Mouse (Mus musculus) G1E-ER4 (cell line): ENCODE results near the gene Slit2. TPM values are rescaled to one million over a fixed set of nuclear protein-coding genes. Genes with fewer than 3 reads are reported as not detected.

ENCODE experiments used
- GATA1 ChIP-seq: IDR thresholded peaks from one replicate; pipeline ENCODE4 v1.8.0; 2012; ENCODE audit warnings: low read length, inconsistent platforms
- polyA plus RNA-seq: library from polyadenylated mRNA; stranded (reverse); fragments of >175 nt; gene quantifications from 2 replicates; pipeline ENCODE4 v1.2.3, GENCODE M21; 2012

Slit2 gene
- polyA plus RNA-seq, 1 experiment = not detected

DNA sequence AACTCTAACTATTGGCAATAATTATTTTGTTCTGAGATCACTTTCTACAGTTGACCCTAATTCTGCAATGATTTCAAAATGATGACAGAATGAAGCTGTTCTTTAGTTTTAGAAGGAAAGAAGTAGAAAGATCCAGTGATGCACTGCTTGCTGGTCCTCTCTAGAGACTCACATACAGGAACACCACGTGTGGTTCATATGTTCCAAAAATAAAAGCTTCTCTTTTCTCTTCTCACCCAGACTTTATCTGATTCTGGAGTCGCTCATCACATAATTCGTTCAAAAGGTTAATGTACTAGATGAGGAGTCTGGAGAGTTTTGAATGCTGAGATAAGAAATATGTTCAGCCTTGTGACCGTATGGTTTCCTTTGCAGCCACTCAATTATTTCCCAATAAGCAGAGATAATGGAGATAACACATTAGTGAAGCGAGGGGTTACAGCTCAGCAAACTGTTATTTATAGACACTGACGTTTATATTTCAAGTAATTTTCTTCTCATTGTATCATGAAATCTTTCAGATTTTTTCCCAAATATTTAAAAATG is 332.2 kb downstream of the Slit2 start:
- no peak for TF ChIP-seq GATA1

DNA sequence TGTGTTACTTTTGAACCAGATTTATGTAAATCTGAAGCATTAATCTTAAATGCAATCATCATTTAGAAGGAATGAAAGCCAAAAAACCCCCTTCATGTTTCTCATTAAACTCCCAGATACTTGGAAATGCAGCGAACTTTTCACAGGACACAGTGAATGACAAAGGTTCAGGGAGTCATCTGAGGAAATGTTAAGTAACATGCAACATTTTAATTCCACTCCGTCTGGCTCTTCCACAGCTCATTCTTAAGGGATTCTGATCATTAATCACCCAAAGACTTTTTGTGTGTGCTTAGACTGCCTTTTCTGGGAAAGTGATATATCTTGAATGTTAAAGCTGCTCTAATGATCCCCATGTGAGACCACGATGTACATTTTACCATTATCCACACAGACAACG is 337.7 kb downstream of the Slit2 start:
- no peak for TF ChIP-seq GATA1

DNA sequence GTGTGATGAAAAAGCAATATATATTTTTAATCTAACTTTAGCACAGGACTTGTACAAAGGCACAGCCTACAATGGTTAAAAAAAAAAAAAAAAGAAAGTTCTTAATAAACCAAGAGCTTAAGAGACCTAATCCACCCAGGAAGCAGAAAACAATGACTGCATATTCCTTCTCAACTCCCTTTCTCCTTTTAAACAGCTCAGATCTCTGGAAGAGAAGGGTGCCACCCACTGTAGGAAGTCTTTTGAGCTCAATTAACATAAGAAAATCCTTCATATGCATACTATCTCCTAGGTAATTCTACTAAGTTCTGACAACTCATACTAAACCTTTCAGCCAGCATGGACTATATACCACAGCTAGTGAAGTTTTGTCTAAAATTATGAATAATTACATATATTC is 343.3 kb downstream of the Slit2 start:
- TF ChIP-seq GATA1 = no peak

DNA sequence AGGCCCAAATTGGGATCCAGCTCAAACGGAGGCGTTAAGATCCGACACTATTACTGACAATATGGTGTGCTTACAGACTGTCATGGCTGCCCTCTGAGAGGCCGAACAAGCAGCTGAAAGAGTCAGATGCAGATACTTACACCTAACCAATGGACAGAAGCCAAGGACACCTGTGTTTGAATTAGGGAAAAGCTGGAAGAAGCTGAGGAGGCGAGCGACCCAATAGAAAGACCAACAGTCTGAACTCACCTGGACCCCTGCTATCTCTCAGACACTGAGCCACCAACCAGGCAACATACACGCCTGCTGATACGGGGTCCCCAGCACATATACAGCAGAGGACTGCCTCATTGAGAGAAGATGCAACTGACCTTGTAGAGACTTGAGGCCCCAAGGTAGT is 344.7 kb downstream of the Slit2 start, which contains the start of gene 5730480H06Rik:
TSS of gene 5730480H06Rik (plus strand) at position 301 of the 400 bp plus-strand sequence.
- no peak for TF ChIP-seq GATA1

DNA sequence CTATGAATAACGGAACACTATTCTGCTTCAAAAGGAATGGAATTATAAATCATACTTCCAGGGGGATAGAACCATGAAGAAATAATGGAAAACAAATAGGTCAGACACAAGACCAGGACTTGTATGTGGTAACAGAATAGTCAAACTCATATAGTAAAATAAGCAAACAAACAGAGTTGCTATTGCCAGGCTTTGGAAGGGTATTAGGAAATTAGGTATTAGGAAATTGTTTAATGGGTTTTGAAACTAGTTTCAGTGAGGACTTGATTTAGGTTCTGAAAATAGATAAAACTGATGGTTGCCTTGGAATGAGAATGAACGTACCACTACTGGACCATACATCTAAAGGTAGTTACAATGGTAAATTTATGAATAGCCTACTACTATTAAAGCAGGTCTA is 346.8 kb downstream of the Slit2 start:
- no peak for TF ChIP-seq GATA1

DNA sequence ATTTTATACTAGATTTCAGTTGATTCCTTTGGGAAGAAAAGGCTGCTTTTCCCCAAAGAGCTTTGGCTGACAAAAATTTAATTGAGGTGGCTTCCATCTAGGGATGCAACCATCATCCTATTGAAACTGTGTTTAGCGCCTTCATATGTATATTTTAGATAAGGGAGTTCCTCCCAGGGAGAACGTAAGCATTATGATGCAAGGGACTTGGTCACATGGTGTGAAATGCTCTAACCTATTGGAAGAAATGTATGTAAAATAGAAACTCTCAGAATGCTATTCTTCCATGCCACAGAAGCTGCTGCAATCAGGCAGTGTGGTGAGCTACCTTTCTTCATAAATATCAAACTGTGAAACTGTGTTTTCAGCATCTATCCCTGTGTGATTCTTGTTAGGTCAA is 347.9 kb downstream of the Slit2 start:
- no peak for TF ChIP-seq GATA1

DNA sequence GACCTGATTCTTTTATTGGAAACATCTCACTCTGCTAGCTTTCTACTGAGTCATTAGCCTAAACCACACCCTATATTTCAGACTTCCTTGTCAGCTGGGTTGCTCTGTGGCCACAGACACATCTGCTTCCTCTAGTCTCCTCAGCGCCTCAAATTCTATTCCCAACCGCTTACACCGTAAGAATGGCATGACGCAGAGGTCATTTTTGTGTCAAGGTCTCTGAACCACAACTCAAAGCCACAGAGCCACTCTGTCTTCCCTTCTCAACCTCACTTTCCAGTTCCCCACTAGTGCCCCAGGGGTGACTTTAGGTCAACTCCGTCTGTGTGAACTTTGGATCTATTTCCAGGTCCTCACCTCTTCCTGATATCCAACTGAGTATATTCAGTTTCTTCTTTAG is 348.5 kb downstream of the Slit2 start:
- no peak for TF ChIP-seq GATA1

DNA sequence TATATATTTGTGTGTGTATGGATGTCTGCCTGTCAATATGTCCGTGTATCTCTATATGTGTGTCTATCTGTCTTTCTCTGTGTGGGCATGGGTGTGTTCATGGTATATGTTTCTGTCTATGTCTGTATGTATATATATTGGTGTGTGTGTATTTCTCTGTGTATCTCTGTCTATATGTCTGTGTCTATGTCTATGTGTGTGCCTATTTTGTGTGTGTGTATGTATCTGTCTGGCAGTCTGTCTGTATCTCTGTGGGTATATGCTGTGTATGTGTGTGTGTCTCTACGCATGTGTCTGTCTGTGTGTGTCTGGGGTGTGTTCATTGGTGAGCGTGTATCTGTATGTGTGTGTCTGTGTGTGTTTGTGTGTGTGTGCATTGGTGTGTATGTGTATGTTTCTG is 350.5 kb downstream of the Slit2 start:
- no peak for TF ChIP-seq GATA1

DNA sequence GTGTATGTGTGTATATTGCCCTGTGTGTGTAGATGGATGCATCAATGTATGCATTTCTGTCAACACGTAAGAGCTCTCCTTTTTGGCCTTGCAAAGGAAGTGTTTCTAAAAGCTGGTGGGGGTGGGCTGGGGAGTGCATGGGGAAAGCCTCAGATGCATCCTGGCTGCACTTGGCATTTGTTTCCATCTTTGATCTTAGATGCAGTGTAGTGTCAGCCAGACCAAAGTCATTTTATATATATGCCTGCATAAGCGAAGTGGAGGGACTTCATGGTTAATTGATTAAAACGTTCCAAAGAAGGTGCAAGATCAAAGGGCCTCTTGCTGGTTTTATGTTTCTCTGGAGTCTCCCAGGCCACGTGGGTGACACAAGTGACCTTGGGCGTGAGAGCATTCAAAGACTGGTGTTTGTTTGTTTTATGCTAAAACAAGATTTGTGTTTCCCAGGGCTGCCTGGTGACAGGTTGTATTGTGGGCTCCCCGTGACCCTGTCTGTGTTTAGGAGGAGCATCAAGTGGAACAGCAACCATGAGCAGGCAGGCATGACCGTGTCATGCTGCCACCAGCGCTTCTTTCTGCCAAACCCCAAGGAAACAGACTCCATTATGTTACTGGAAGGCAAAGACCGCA is 351.1 kb downstream of the Slit2 start:
- no peak for TF ChIP-seq GATA1

DNA sequence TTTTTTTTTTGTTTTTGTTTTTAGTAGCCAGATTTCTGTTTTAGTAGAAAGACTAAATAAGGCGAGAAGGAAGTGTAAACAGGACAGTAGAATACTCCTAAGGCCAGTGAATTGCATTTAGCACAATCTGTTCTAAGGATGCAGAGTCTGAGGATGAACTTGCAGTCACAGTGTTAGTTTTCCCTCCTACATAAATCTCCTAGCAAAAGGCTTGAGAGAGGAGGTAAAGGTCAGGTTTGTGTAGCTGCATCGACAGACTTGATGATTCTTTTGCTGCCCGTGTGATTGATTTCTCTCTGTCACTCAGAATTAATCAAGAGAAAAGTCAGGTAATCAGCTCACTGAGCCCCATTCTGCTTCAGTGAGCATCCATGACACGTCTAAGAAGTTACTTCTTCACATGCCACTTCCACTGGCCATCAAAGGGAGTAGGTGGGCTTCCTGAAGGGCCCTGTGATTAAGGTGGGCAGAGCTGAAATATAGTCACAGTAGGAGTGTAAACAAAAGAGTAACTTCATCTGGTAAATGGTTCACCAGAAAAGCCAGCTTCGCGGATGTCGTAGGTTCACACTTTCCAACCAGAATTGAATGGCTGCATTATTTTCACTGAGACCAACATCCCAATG is 358.0 kb downstream of the Slit2 start:
- no peak for TF ChIP-seq GATA1

DNA sequence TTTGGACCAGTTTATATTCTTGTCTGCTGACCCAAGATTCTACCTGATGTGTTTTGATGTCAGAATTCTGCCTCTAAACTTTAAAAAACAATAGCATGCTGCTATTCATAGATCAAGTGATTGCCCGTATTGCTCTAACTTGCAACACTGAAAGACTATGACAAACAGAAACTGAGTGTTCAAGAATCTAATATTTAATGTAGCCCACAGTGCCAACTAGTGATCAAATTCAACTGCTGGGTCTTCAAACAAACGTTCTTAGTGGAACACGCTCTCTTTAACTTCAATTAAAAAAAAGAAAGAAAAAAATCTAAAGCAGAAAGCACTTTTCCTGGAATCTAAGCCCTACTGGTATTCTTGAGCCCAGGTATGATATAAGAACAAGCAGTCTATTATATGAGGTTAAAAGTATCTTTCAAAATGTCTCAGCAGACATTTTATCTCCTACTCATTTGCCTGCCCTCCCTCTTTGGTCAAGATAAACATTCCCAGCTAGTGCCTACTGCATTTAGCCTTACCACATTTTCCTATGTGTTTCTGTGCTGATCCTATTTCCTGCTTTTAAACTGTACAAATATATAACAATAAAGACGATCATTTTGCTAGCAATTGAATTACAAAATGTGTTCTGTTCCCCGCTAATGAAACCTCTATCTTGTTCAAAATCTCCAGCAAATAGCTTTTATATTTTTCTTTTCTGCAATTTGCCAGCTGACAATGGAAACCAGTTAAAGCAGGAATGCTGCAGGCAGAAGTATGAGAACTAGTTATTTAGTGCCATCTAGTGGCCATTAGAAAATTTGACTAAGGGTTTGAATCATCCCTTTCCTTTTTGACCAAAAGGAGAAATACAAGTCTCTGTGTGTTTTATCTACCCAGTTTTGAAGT is 362.4 kb downstream of the Slit2 start:
- no peak for TF ChIP-seq GATA1

DNA sequence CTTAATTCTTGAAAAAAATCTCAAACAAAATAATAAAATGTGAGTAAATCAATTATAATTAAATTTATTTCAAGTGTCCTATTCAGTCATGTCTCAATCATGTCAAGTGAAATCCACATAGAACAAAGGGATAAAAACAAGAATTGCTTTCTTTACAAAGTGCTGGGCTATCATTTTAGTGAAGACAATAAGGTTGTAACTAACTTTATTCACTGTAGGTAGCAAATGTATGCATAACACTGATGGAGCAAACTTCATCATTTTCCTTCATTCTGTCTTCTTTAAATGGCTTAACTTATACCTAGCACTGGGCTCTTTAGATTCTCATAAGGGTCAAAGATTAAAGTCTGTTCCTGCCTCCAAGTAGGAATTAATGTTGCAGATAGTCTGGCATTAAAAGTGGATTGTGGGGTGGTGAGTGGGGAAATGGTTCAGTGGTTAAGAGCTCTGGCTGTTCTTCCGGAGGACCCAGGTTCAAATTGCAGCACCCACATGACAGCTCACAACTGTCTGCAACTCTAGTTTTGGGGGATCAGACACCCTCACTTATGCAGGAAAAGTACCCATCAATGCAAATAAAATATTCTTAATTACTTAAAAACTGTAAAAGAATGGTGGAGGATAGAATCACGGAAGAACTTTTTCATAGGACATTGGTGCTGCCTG is 363.2 kb downstream of the Slit2 start:
- TF ChIP-seq GATA1 = no peak

DNA sequence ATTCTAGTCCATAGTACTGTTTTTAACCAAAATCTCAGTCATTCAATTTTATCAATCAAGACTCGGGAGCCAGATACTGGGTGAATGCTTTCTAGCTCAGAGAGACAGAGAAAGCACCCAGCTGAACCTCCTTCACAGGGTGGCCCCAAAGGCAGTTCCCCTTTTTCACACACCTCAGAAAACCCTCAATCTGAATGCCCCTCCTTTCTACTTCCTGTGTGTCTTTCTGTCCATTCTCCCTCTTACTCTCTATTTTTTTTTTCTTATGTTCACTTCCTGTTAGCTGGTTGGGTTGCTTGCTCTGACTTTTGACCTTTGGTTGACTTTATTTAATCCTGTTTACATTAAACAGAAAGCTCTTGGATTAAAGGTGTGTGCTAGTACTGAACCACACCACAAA is 366.4 kb downstream of the Slit2 start:
- TF ChIP-seq GATA1 = no peak
